Mouse (Mus musculus): ENCODE results near the gene Cald1. TPM values are rescaled to one million over a fixed set of nuclear protein-coding genes. Genes with fewer than 3 reads are reported as not detected.

The Cald1 gene
- polyA plus RNA-seq, 1 experiment from 2014 or later = 366 TPM

DNA sequence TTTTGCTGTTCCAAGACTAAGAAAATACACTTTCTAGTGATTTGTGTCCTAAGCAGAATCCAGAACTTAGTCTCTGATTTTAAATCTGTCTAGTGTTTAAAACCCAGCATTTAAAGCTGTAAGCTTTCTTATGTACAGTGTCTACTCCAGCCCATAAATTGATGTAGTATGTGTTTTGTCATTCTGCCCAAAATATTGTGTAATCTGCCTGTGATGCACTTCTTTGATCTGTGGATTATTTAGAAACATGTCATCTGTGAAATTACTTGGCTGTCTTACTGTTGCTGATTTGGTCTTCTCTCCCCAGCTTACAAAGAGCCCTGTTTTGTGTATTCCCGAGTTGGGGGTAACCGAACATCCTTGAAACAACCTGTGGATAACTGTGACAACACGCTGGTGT is 199.6 kb downstream of the Cald1 start:
- H3K9me3 ChIP-seq = no peaks in the 10 kb centered on the region
- no peak overlapping the region for H3K9ac ChIP-seq
- no peaks in the 10 kb centered on the region for H3K27me3 ChIP-seq (replicated peaks)
- H3K27ac ChIP-seq = no peak overlapping the region
- ATAC-seq = no peak
- no peak overlapping the region for H3K4me3 ChIP-seq (replicated peaks)
- H3K36me3 ChIP-seq = no peaks in the 10 kb centered on the region
- no peaks in the 10 kb centered on the region for H3K4me1 ChIP-seq (replicated peaks)
- WGBS = 59% methylated on average over 3 of the region's 3 CpGs
- no peak overlapping the region for H3K4me2 ChIP-seq (replicated peaks)

DNA sequence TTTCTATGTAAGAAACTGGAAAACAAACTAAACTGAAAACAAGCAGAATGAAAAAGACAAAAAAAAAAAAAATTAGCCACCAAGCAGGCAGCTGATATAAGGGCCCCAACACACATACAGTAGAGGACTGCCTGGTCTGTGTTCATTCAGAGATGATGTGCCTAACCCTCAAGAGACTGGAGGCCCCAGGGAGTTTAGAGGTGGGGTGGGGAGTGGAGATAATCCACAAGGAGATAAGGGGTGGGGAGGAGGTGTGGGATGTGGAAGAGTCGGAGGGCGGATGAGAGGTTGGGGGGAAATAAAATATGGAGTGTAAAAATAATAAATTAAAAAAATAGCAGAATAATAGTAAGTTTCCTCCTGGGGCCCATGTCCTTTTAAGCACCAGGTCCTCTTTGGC is 207.3 kb downstream of the Cald1 start:
- no peaks in the 10 kb centered on the region for H3K36me3 ChIP-seq
- no peak for ATAC-seq
- no peak overlapping the region for H3K9ac ChIP-seq
- 59% methylated on average over 2 of the region's 2 CpGs for WGBS
- H3K27me3 ChIP-seq (replicated peaks) = no peaks in the 10 kb centered on the region
- H3K9me3 ChIP-seq = no peaks in the 10 kb centered on the region
- no peak overlapping the region for H3K4me3 ChIP-seq (replicated peaks)
- no peak overlapping the region for H3K27ac ChIP-seq
- no peak overlapping the region for H3K4me2 ChIP-seq (replicated peaks)
- no peaks in the 10 kb centered on the region for H3K4me1 ChIP-seq (replicated peaks)

DNA sequence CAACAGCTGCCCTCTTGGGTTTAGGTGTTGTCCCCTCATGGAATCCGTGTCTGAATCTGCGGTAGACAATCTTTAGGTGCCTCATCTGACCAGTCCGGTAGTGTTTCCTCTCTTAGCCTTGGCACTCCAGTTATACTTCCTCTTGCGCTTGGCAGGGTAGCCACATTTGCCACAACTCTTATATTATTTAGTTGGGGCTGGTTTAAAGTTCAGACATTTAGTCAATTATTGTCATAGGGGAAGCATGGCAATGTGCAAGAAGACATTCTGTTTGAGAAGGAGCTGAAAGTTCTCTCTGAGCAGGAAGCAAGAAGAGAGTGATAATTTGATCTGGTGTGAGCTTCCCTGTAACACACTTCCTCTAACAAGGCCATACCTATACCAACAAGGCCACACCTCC is 212.4 kb downstream of the Cald1 start:
- WGBS = 93% methylated on average over 4 of the region's 4 CpGs
- Histone ChIP-seq H3K9me3 (no peaks in the 10 kb centered on the region), H3K27ac (no peak overlapping the region), H3K9ac (no peak overlapping the region), H3K4me2 (replicated peaks) (no peak overlapping the region), H3K4me3 (replicated peaks) (no peak overlapping the region), H3K36me3 (no peaks in the 10 kb centered on the region), H3K4me1 (replicated peaks) (no peaks in the 10 kb centered on the region), H3K27me3 (replicated peaks) (no peaks in the 10 kb centered on the region)
- ATAC-seq = no peak

DNA sequence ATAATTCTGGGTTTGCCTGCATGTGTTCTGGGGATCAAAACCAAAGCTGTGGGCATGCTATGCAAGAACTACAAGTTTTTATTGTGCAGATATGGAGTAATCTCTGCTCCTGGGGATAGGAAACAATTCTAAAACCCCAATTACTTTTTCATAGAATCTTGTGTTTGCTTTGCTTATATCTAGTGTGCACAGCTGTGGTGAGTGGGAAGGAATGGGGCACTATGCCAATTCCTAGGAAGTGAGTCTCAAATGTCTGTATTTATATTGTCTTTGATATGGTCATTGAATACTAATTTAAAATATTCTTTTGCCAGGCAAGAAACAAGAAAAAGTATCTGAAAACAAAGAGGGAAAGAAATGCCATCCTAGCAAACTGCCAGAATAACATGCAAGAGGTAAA is 226.1 kb downstream of the Cald1 start:
- ATAC-seq = no peak
- no peaks in the 10 kb centered on the region for H3K9me3 ChIP-seq
- H3K4me3 ChIP-seq (replicated peaks) = no peak overlapping the region
- H3K9ac ChIP-seq = no peak overlapping the region
- H3K4me1 ChIP-seq (replicated peaks) = no peaks in the 10 kb centered on the region
- H3K27me3 ChIP-seq (replicated peaks) = no peaks in the 10 kb centered on the region
- H3K27ac ChIP-seq = no peak overlapping the region
- H3K36me3 ChIP-seq = no peaks in the 10 kb centered on the region
- no peak overlapping the region for H3K4me2 ChIP-seq (replicated peaks)

Other genes with a start within 250 kb of the Cald1 start
- 4.8 and 5.5 TPM in 2 replicates for gene Akr1b8, start 244.4 kb upstream of the Cald1 start, polyA plus RNA-seq (2015; fragmentation: Nextera tagmentation; extraction: Ambion mirVana)
- gene Akr1b10, start 214.3 kb upstream of the Cald1 start, polyA plus RNA-seq (2015; fragmentation: Nextera tagmentation; extraction: Ambion mirVana) = 14.5 and 15.4 TPM in 2 replicates
- 2.5 and 43.7 TPM in 2 replicates for gene Akr1b7, start 186.2 kb upstream of the Cald1 start, polyA plus RNA-seq (2015; fragmentation: Nextera tagmentation; extraction: Ambion mirVana)
- gene Bpgm, start 122.3 kb upstream of the Cald1 start, polyA plus RNA-seq (2015; fragmentation: Nextera tagmentation; extraction: Ambion mirVana) = 40.4 and 49.7 TPM in 2 replicates
- 4.0 and 4.7 TPM in 2 replicates for gene Agbl3, start 181.9 kb downstream of the Cald1 start, polyA plus RNA-seq (2015; fragmentation: Nextera tagmentation; extraction: Ambion mirVana)

Measured in intestine, embryonic 15.5 days (tissue).